Mouse (Mus musculus) G1E (cell line): Measurements from ENCODE around the gene St5. TPM values are rescaled to one million over a fixed set of nuclear protein-coding genes. Genes with fewer than 3 reads are reported as not detected.

ENCODE experiments used
- ATAC-seq: 2 replicates; pipeline ENCODE4 v1.8.0; 2016; ENCODE audit warnings: mild to moderate bottlenecking; ENCODE audit not compliant: insufficient number of reproducible peaks, poor library complexity, low FRiP score, severe bottlenecking; ENCODE audit errors: extremely low read depth
- DNase-seq: peaks from one replicate; pipeline ENCODE4 v3.0.0; 2012; ENCODE audit warnings: low spot score
- H3K27me3 ChIP-seq: 2 replicates; pipeline ENCODE4 v1.6.1; 2012; ENCODE audit warnings: mild to moderate bottlenecking, low read length, inconsistent platforms; ENCODE audit not compliant: insufficient read depth
- H3K36me3 ChIP-seq: replicated peaks from 2 replicates; pipeline ENCODE3; 2012; ENCODE audit warnings: mild to moderate bottlenecking, inconsistent platforms
- H3K4me1 ChIP-seq: 2 replicates; pipeline ENCODE4 v1.6.1; 2012; ENCODE audit warnings: low read depth, low read length, inconsistent platforms, mixed read lengths; ENCODE audit not compliant: insufficient read depth
- H3K4me3 ChIP-seq: 2 replicates; pipeline ENCODE4 v1.5.1; 2012; ENCODE audit warnings: low read depth, mild to moderate bottlenecking, inconsistent platforms, low read length, moderate library complexity, mixed read lengths
- H3K9me3 ChIP-seq: replicated peaks from 2 replicates; pipeline ENCODE4 v1.6.1; 2012; ENCODE audit warnings: inconsistent platforms
- CTCF ChIP-seq: IDR thresholded peaks from 2 replicates; pipeline ENCODE4 v1.5.1; 2012; ENCODE audit warnings: low read depth, low read length, inconsistent platforms, mixed read lengths
- GATA1 ChIP-seq: IDR thresholded peaks from 2 replicates; pipeline ENCODE4 v1.6.1; 2012; ENCODE audit warnings: borderline replicate concordance, low read length, inconsistent platforms, mixed read lengths
- GATA2 ChIP-seq: IDR thresholded peaks from 2 replicates; pipeline ENCODE4 v1.6.1; 2012; ENCODE audit warnings: low read depth, low read length, inconsistent platforms, borderline replicate concordance
- POLR2AphosphoS5 ChIP-seq: IDR thresholded peaks from 2 replicates; pipeline ENCODE4 v1.6.1; 2012; ENCODE audit warnings: low read depth, low read length, inconsistent platforms; ENCODE audit not compliant: insufficient replicate concordance
- TAL1 ChIP-seq: conservative IDR thresholded peaks from 2 replicates; pipeline ENCODE4 v1.6.1; 2012; ENCODE audit warnings: low read depth, low read length, inconsistent platforms, mixed read lengths
- polyA plus RNA-seq: library from polyadenylated mRNA; stranded (reverse); fragments of >175 nt; gene quantifications from 2 replicates; pipeline ENCODE4 v1.2.3, GENCODE M21; 2012
- total RNA-seq, 2 experiments: library from RNA; stranded (forward) in 1 of 2; stranded (reverse) in 1 of 2; fragments of 200-1000 nt in 1 of 2; fragments of >200 nt in 1 of 2; fragmentation: Nextera tagmentation in 1 of 2; gene quantifications; 2 replicates each; pipeline ENCODE4 v1.2.3; 2014 to 2017

St5 gene
- total and polyA plus RNA-seq, 3 experiments = 0.07 to 39.5 (median 0.49) TPM

DNA sequence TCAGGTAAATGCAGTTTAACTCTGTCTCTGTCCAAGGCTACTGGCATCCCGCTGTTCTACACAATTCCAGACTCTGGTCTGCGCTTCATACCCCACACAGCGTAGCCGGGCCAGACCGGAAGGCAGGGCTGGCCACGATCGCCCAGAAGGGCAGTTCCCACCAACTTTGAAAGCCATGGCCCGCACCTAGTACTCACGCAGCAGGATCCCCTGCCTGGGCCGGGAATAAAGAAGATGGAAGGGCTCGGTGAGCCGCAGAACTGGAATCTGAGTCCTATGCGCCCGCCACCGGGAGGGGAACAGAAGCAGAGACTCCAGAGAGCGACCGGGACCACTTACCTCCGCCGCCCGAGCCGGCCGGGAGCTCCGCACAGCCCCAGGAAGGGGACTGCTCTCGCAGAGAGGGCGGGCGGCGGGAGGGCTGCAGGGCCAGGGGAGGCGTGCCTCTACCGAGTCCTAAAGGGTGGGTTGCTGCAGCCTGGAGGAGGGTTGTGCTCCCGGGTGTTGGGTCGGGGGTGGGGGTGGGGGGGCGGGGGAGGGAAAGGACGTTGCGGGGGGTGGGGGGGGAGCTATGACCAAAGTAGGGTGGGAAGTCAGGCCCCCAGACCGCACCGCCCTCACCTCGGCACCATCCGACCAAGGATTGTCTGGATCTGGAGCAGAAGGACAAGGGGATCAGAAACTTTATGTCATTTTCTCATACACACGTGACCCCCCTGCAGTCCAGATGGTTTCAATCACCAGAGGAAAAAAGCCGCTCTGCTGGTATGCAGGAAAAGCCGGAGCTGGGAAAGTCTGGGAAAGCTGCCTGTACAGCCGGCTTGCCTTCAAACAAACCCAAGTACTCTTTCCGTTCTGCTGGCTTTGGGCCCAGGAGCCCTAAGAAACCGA lies 31.6 kb downstream of the St5 start:
- DNase-seq (no peak), ATAC-seq (no peak)
- H3K36me3 ChIP-seq = no peaks in the 10 kb centered on the region
- TF ChIP-seq CTCF (no peak), GATA1 (no peak), TAL1 (no peak), POLR2AphosphoS5 (no peak), GATA2 (no peak)
- H3K4me3 ChIP-seq = no peak overlapping the region
- H3K27me3 ChIP-seq = peaks cover 33% of the 10 kb centered on the region
- H3K9me3 ChIP-seq = no peaks in the 10 kb centered on the region
- no peaks in the 10 kb centered on the region for H3K4me1 ChIP-seq

DNA sequence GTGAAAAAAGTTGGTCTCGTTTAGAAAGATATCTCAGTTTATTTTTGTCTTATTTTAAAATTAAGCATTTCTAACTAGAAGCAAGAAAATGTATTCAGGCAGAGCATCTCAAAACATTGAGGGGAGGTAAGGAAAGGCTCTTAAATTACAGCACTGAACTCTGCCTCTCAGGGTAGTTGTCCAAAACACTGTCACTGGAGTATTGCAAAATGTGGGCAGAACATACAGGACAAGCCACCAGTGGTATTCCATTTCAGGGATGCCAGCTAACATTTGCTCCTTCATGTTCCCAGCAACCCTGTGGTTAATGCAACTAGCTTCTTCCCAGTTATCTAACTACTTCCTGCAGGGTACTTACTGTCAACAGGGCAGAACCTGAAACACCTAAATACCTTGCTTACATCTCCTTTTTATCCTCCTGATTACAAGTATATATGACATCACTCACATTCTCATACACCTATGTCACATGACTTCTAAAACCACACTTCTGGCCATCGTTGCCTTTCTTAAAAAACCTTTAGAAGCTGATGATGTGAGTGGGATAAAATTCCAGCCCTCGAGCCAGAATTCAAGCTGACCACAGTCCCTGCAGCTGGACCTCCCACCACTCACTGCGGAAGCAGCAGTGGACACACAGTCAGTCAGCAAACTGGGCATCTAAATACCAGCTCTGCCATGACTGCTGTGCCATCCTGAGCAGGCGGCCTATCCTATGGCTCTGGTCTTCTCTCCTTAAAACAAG lies 33.8 kb downstream of the St5 start:
- H3K36me3 ChIP-seq = no peaks in the 10 kb centered on the region
- ATAC-seq = no peak
- peaks cover 29% of the 10 kb centered on the region for H3K27me3 ChIP-seq
- TF ChIP-seq POLR2AphosphoS5 (no peak), TAL1 (no peak), GATA1 (no peak), GATA2 (no peak), CTCF (no peak)
- no peak overlapping the region for H3K4me3 ChIP-seq
- H3K9me3 ChIP-seq = no peaks in the 10 kb centered on the region
- no peak for DNase-seq
- no peaks in the 10 kb centered on the region for H3K4me1 ChIP-seq

- Histone ChIP-seq H3K36me3 (no peaks in the 10 kb centered on the region), H3K4me1 (no peaks in the 10 kb centered on the region), H3K27me3 (peaks cover 17% of the 10 kb centered on the region), H3K4me3 (no peak overlapping the region), H3K9me3 (no peaks in the 10 kb centered on the region)
- no peak for ATAC-seq
- DNase-seq = no peak
- TF ChIP-seq GATA2 (no peak), CTCF (no peak), POLR2AphosphoS5 (no peak), TAL1 (no peak), GATA1 (no peak)
Measured at GRCm38 (mm10) chr7:109666664-109667063, 36.7 kb downstream of the St5 start.

DNA sequence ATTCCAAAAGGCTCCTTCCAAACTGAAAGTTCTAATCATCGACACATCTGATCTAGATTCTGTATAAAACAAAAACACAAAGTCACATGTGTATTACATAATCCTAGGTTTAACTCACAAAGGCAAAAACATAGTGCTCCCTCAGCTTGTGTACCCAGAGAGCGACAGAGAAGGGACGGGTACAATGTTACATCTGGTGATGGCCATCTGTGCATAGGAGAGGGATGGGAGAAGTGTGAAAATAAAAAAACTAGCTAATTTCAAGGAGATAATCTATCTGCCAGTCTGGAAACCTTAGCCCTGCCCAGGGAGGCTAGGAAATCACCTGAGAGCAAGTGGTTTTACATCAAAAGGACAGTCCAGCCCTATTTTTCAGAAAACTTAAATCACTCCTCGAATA lies 40.8 kb downstream of the St5 start:
- ATAC-seq (no peak), DNase-seq (no peak)
- no peak for TF ChIP-seq GATA2
- no peak for TF ChIP-seq CTCF
- no peak for TF ChIP-seq TAL1
- H3K27me3 ChIP-seq = 0 out of 2 replicates have a peak, but pooled peaks cover 4% of the 10 kb centered on the region
- H3K4me1 ChIP-seq = no peaks in the 10 kb centered on the region
- no peak overlapping the region for H3K4me3 ChIP-seq
- no peaks in the 10 kb centered on the region for H3K9me3 ChIP-seq
- H3K36me3 ChIP-seq = no peaks in the 10 kb centered on the region

DNA sequence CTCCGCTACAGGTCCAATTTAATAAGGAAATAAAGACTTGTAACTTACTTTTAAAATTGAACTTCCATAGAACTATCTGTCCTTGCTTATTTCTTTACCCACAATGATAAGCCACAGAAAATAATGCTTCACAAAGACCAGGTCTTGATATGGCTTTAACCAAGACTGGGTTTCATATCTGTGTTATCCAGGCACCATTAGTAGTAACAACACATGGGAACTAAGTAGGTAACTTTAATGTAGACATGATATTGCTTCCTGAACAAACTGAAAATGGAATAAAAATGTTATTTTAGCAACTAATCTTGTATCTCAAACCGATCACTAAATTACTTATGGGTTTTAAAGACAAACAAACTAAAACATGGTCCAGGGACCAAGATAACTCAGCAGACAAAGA lies 44.1 kb downstream of the St5 start:
- Histone ChIP-seq H3K9me3 (no peaks in the 10 kb centered on the region), H3K4me3 (no peak overlapping the region), H3K27me3 (peaks cover 7% of the 10 kb centered on the region; the same call in 1 of the 2 replicates), H3K4me1 (peaks cover 4% of the 10 kb centered on the region; the same call in 1 of the 2 replicates), H3K36me3 (no peaks in the 10 kb centered on the region)
- TF ChIP-seq CTCF = no peak
- TF ChIP-seq GATA2 = no peak
- TF ChIP-seq POLR2AphosphoS5 = no peak
- TF ChIP-seq TAL1 = no peak
- no peak for TF ChIP-seq GATA1
- ATAC-seq (no peak), DNase-seq (no peak)

- no peak for ATAC-seq
Measured at GRCm38 (mm10) chr7:109657884-109658283, 45.5 kb downstream of the St5 start.

More at GRCm38 (mm10) chr7:109657884-109658283, 45.5 kb downstream of the St5 start:
- no peak for DNase-seq
- Histone ChIP-seq H3K9me3 (no peaks in the 10 kb centered on the region), H3K4me1 (peaks cover 4% of the 10 kb centered on the region; the same call in 1 of the 2 replicates), H3K27me3 (peaks cover 6% of the 10 kb centered on the region; the same call in 1 of the 2 replicates), H3K4me3 (no peak overlapping the region), H3K36me3 (no peaks in the 10 kb centered on the region)
- no peak for TF ChIP-seq POLR2AphosphoS5
- no peak for TF ChIP-seq GATA1
- no peak for TF ChIP-seq CTCF
- TF ChIP-seq GATA2 = no peak
- TF ChIP-seq TAL1 = no peak
